20 mouse cellular contexts compared by ENCODE assay signal in the genomic region with DNA sequence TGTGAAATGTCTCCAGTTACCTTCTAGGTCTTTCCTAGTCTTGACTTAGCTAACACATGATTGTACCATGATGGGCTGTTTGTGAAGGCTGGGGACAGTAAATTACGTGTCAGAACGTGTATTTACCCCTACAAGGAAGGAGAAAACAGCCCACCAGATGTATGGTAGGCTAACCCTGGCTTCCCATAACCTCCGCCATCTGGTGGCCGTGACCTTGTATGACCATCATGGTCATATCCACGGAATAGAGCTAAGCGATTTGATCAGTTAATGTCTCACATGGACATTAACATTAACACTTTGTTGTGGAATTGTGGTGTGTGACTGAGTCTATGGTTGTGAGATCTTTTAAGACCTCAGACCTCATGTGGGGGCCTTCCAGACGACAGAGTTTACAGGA. TPM values are rescaled to one million over a fixed set of nuclear protein-coding genes. Genes with fewer than 3 reads are reported as not detected.
DNase-seq lines count a peak whose midpoint lies in the region; ATAC-seq and TF ChIP-seq lines count a peak whose summit lies in the region.
"Had no signal": no experiment of that assay in that cellular context is flagged by ENCODE, and none has a peak within 500 bp of the region (broad histone marks: within the 10 kb centered on the region; RNA-seq: fewer than 3 reads in every experiment).

No protein-coding gene starts in this region.

- no peak for ATAC-seq in kidney, embryonic 14.5 days (ENCODE audit: low FRiP score, low TSS enrichment)
- no peak for ATAC-seq in stomach, postnatal 0 days (ENCODE audit: low FRiP score, low TSS enrichment)
- no peak for ATAC-seq in CD4-positive, CD25-positive, alpha-beta regulatory T cell, adult 4 months
- ATAC-seq: hindbrain, embryonic 16.5 days; midbrain, embryonic 15.5 days had no signal

- no peak for TF ChIP-seq POLR2A in heart, adult 2 months (IDR thresholded peaks at IDR 0.05; ENCODE audit: insufficient read depth, low read depth, low read length)

- no peaks in the 10 kb centered on the region for H3K36me3 ChIP-seq in heart, adult 2 months (ENCODE audit: control insufficient read depth, insufficient read depth, low read length)
- no peaks in the 10 kb centered on the region for H3K36me3 ChIP-seq in kidney, embryonic 14.5 days (ENCODE audit: control insufficient read depth, insufficient read depth, low read length)
- no peaks in the 10 kb centered on the region for H3K36me3 ChIP-seq in stomach, postnatal 0 days (ENCODE audit: control insufficient read depth, insufficient read depth, low read length)
- H3K36me3 ChIP-seq: embryonic facial prominence, embryonic 13.5 days; G1E; midbrain, embryonic 15.5 days had no signal

- no peaks in the 10 kb centered on the region for H3K4me1 ChIP-seq in heart, adult 2 months (ENCODE audit: control insufficient read depth, insufficient read depth, low read length)
- H3K4me1 ChIP-seq in kidney, embryonic 14.5 days (ENCODE audit: control insufficient read depth, insufficient read depth, low read length), result peaks cover 6% of the 10 kb centered on the region; the same call in 1 of the 2 replicates
- H3K4me1 ChIP-seq in stomach, postnatal 0 days (replicated peaks; ENCODE audit: control insufficient read depth, insufficient read depth), result no peaks in the 10 kb centered on the region

- H3K27ac ChIP-seq in heart, adult 2 months, result no peak overlapping the region
- H3K27ac ChIP-seq in kidney, embryonic 14.5 days (ENCODE audit: low read depth, low read length), result no peak overlapping the region
- no peak overlapping the region for H3K27ac ChIP-seq in stomach, postnatal 0 days (replicated peaks)
- H3K27ac ChIP-seq: embryonic facial prominence, embryonic 13.5 days; limb, embryonic 13.5 days; midbrain, embryonic 15.5 days had no signal

- WGBS in heart, adult 2 months, result 68% methylated on average over 7 of the region's 7 CpGs
- 70% methylated on average over 7 of the region's 7 CpGs for WGBS in kidney, embryonic 14.5 days
- WGBS in stomach, postnatal 0 days, result 71% methylated on average over 7 of the region's 7 CpGs

- no peaks in the 10 kb centered on the region for H3K27me3 ChIP-seq in heart, adult 2 months (ENCODE audit: control insufficient read depth, insufficient read depth, low read length)
- H3K27me3 ChIP-seq in kidney, embryonic 14.5 days (ENCODE audit: control insufficient read depth, insufficient read depth, low read length), result no peaks in the 10 kb centered on the region
- no peaks in the 10 kb centered on the region for H3K27me3 ChIP-seq in stomach, postnatal 0 days (ENCODE audit: control insufficient read depth, insufficient read depth, low read length)
- H3K27me3 ChIP-seq: embryonic facial prominence, embryonic 13.5 days; limb, embryonic 13.5 days; midbrain, embryonic 15.5 days had no signal

- H3K4me2 ChIP-seq in kidney, embryonic 14.5 days (replicated peaks; ENCODE audit: low read depth, low read length), result no peak overlapping the region
- no peak overlapping the region for H3K4me2 ChIP-seq in stomach, postnatal 0 days (replicated peaks; ENCODE audit: low read depth)
- H3K4me2 ChIP-seq: embryonic facial prominence, embryonic 13.5 days; limb, embryonic 13.5 days; midbrain, embryonic 15.5 days had no signal

- DNase-seq in heart, adult 2 months, result no peak
- DNase-seq in heart, postnatal 10 days, result no peak
- DNase-seq in kidney, postnatal 4 days, result peak; percentile 10 to 13
- DNase-seq in retina, postnatal 1 day, result peak; percentile 22
- no peak for DNase-seq in retina, embryonic 14.5 days (ENCODE audit: low spot score)
- DNase-seq in stomach, postnatal 0 days (ENCODE audit: low spot score), result no peak
- DNase-seq: cerebellum, adult 9-10 months; heart, postnatal 14 days; kidney, adult 8-10 months; lung, adult 2 months; thymus, adult 2 months had no signal

- no peak overlapping the region for H3K4me3 ChIP-seq in heart, adult 2 months
- no peak overlapping the region for H3K4me3 ChIP-seq in kidney, embryonic 14.5 days (ENCODE audit: low read length)
- H3K4me3 ChIP-seq in stomach, postnatal 0 days (ENCODE audit: low read depth, low read length), result no peak overlapping the region
- H3K4me3 ChIP-seq: embryonic facial prominence, embryonic 13.5 days; limb, embryonic 13.5 days; midbrain, embryonic 15.5 days had no signal

- H3K9me3 ChIP-seq in kidney, embryonic 14.5 days (ENCODE audit: control insufficient read depth, low read length), result no peaks in the 10 kb centered on the region
- H3K9me3 ChIP-seq in stomach, postnatal 0 days (ENCODE audit: control insufficient read depth, low read length), result no peaks in the 10 kb centered on the region
- H3K9me3 ChIP-seq: embryonic facial prominence, embryonic 13.5 days; limb, embryonic 13.5 days; midbrain, embryonic 15.5 days had no signal

- peak; percentile 14; the same call in 1 of the 2 replicates for TF ChIP-seq CTCF in heart, adult 2 months (IDR thresholded peaks at IDR 0.05)
- peak; percentile 58 for TF ChIP-seq CTCF in stomach, postnatal 0 days (IDR thresholded peaks at IDR 0.05; ENCODE audit: low read depth)

- no peaks in the 10 kb centered on the region for H3K79me2 ChIP-seq in heart, adult 2 months (replicated peaks; ENCODE audit: control insufficient read depth, insufficient read depth, low read length)

- intact Hi-C loops in heart, adult 2 months (cut with DNase I), result loop anchor here (2.0 kb wide), 1 partner anchor 74 kb away; no protein-coding TSS in a partner anchor
- intact Hi-C loops in heart, postnatal 10 days (cut with DNase I), result no loop called here

- no peak overlapping the region for H3K9ac ChIP-seq in heart, adult 2 months (ENCODE audit: low read depth, low read length)
- no peak overlapping the region for H3K9ac ChIP-seq in kidney, embryonic 14.5 days (ENCODE audit: low read depth, low read length)
- no peak overlapping the region for H3K9ac ChIP-seq in stomach, postnatal 0 days (ENCODE audit: low read length)
- H3K9ac ChIP-seq: embryonic facial prominence, embryonic 13.5 days; limb, embryonic 13.5 days; midbrain, embryonic 15.5 days had no signal

- TF ChIP-seq EP300 in heart, adult 2 months (IDR thresholded peaks at IDR 0.05; ENCODE audit: insufficient read depth, low read depth, low read length), result no peak
- TF ChIP-seq EP300 in stomach, postnatal 0 days (optimal IDR thresholded peaks at IDR 0.05), result no peak

RNA-seq across cellular contexts. Expression of a gene that starts 14.5 kb away (rescaled TPM):
- 1 to 10 TPM; 1.7 to 2.1 TPM for total RNA-seq in heart, adult 2 months (2021)
- polyA plus RNA-seq in heart, adult 2 months (2012; rRNA removed), result 4.8 and 5.2 TPM in 2 replicates
- total RNA-seq in heart, postnatal 10 days (2021), result 1 to 10 TPM; 1.6 to 2.1 TPM
- polyA plus RNA-seq in kidney, embryonic 14.5 days (2014; fragmentation: Nextera tagmentation; extraction: Ambion mirVana), result 1.5 and 2.1 TPM in 2 replicates
- 24.2 and 28.8 TPM in 2 replicates for polyA plus RNA-seq in stomach, postnatal 0 days (2015; fragmentation: Nextera tagmentation; extraction: Ambion mirVana)
- polyA plus RNA-seq in CD4-positive, CD25-positive, alpha-beta regulatory T cell, adult 4 months (2017; shearing (Covaris generic)), result 1 to 10 TPM; 3.4 to 4.4 TPM
- polyA plus RNA-seq: C2C12, G1E had no signal

RNA-seq across cellular contexts. Expression of a gene that starts 42.7 kb away (rescaled TPM):
- not detected for total RNA-seq in heart, adult 2 months (2021)
- not detected in 2 replicates for polyA plus RNA-seq in heart, adult 2 months (2012; rRNA removed)
- total RNA-seq in heart, postnatal 10 days (2021), result not detected
- 0.34 TPM in 1 of 2 replicates, not detected in the other for polyA plus RNA-seq in kidney, embryonic 14.5 days (2014; fragmentation: Nextera tagmentation; extraction: Ambion mirVana)
- polyA plus RNA-seq in stomach, postnatal 0 days (2015; fragmentation: Nextera tagmentation; extraction: Ambion mirVana), result 113 and 124 TPM in 2 replicates
- polyA plus RNA-seq in CD4-positive, CD25-positive, alpha-beta regulatory T cell, adult 4 months (2017; shearing (Covaris generic)), result under 1 TPM in 1 of 2 experiments, not detected in 1; 0.81 TPM
- total RNA-seq: gastrocnemius, adult 8-10 months; heart, postnatal 14 days had no signal
- polyA plus RNA-seq: C2C12; G1E; limb, embryonic 13.5 days; midbrain, embryonic 15.5 days had no signal

Comparison
In these comparisons a context has a peak if more than half of its experiments do, and no peak if none do; other contexts are left out.
1. DNase-seq: peak in kidney, postnatal 4 days (2 of 2) and retina, postnatal 1 day (single experiment); none in heart, adult 2 months (0 of 2), heart, postnatal 10 days (0 of 2), retina, embryonic 14.5 days (single experiment) and stomach, postnatal 0 days (single experiment).
2. RNA of a gene that starts 42.7 kb away (polyA plus RNA-seq): 113 to 124 TPM in stomach, postnatal 0 days; 0.81 TPM in CD4-positive, CD25-positive, alpha-beta regulatory T cell, adult 4 months, 0.34 TPM in kidney, embryonic 14.5 days and not detected in heart, adult 2 months; every median in the first group is over 10 times any median in the second.